Mouse (Mus musculus) kidney, adult 11 months (tissue): Measurements from ENCODE around the gene Gm45753.

Experiments
- DNase-seq: peaks from one replicate; pipeline ENCODE4 v3.0.0; 2022

Gene Gm45753

GRCm38 (mm10) chr8:45269056-45269455 is 39.2 kb downstream of the Gm45753 start:
- DNase-seq: no peak

DNA sequence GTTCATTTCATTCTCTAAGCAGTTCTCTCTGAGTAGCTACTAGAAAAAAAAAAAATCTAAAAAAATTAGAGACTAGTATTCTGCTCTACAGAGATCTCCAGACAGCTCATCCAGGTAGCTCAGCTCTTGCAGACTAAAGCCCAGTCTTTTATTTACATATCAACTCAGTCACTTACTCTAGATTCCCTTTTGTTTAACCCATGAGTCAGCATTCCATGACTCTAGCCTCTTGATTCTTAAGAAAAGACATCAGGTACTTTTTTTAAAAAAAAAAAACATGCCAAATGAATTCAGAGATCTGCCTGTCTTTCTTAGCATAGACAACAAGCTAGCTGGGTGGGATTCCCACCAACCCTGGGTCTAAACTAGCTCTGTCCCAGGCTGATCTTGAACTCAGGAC is 39.8 kb downstream of the Gm45753 start:
- no peak for DNase-seq

GRCm38 (mm10) chr8:45267611-45268391 is 40.5 kb downstream of the Gm45753 start:
- DNase-seq: no peak

DNA sequence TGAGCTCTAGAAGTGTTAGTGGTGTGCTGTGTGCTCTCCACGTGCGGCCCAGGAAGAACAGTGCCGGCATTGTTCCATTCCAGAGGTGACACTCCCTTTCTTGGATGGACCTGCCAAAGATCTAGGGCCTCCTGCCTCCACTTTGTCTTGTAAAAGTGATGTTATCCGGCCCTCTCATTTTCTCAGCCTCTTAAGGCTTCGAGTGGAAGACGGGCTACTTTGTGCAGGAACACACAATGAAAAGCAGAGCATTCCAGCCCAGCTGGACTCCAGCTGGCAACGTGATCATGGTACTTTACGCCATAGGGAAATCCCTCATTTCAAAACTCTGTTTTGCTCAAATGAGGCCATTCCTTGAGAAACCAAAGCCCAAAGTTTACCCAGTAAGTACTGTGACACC is 41.3 kb downstream of the Gm45753 start:
- DNase-seq: no peak

GRCm38 (mm10) chr8:45264918-45265317 is 43.3 kb downstream of the Gm45753 start:
- no peak for DNase-seq

GRCm38 (mm10) chr8:45262851-45263250 is 45.4 kb downstream of the Gm45753 start:
- no peak for DNase-seq

DNA sequence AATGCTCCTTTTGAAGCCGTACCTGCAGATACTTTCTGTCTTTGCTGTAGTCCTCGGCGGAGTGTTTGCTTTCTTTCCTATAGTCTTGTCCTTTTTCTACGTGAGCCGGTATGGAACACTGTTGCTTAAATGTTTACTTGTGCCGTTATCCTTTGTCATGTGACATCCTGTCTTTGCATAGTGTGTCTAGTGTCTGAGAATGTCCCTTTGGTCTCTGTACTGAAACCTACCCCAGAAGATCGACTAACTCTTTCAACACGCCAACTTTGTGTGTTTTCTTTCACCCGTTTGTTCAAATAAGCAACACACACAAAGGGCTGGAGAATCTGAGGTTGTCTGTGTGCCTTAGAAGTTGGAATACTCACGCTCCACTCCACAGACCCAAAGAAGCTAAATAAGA is 46.3 kb downstream of the Gm45753 start, which contains the start of gene F11:
TSS of gene F11 (minus strand) at position 112 of the 400 bp plus-strand sequence.
- DNase-seq: no peak

- DNase-seq: no peak
Measured at GRCm38 (mm10) chr8:45258421-45258820, 49.8 kb downstream of the Gm45753 start.

DNA sequence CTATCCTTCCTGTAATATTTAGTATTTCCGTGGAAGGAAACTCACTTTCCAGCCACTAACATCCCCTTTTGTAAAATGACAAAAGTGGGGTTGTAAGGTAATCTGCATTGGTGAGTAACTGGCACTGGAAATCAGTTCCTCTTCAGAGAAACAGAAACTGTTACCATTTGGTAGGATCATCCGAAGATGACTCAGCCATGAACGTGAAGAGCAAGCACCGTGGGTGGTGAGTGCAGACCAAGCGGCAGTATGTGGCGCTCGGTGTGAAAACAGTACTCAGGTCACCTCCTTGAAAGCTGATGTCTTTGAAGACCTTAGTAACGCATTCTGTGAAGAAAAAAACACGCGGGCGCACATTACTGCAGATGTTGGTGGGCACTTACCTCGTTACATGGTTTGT is 53.2 kb downstream of the Gm45753 start:
- DNase-seq: no peak

GRCm38 (mm10) chr8:45254194-45254842 is 53.9 kb downstream of the Gm45753 start:
- no peak for DNase-seq

- no peak for DNase-seq
Measured at GRCm38 (mm10) chr8:45253586-45253985, 54.7 kb downstream of the Gm45753 start.

GRCm38 (mm10) chr8:45253111-45253510 is 55.2 kb downstream of the Gm45753 start:
- no peak for DNase-seq

DNA sequence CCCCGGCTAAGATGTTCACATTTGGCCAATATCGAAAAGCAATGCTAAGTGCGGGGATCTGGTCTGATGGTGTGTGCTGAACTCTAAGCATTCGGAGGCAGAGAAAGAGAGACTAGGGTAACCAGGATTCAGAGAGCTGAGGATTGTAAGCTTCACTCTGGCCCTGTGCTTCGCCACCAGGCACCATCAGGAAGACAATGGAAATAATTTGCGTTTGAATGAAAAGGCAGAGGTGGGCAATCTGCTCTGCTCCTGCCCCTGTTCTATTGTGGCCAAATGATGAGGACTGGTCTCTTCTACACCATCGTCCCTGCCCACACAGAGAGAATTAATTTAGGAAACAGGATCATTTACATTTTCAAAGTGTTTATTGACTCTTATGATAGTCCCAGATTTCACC is 62.0 kb downstream of the Gm45753 start:
- DNase-seq: no peak

DNA sequence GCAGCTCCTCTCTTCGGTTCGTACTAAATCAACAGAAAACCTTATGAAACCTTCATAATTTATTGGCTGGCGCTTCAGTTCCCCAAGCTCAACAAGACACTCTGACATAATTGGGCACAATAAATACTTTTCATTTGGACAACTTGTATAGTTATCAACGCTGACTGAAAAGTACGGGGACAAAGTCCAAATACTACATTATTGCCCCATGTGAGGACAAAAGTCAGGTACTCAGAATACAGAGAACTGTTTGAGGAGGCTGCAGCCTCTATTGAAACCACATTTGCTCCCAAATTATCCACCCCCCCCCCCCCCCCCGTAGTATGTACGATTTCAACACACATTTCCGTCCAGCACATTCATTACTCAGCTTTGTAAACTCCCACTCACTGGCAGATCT is 68.9 kb downstream of the Gm45753 start:
- no peak for DNase-seq

- no peak for DNase-seq
Measured at GRCm38 (mm10) chr8:45238282-45238681, 70.0 kb downstream of the Gm45753 start.

GRCm38 (mm10) chr8:45236164-45236912 is 71.9 kb downstream of the Gm45753 start:
- DNase-seq: no peak

DNA sequence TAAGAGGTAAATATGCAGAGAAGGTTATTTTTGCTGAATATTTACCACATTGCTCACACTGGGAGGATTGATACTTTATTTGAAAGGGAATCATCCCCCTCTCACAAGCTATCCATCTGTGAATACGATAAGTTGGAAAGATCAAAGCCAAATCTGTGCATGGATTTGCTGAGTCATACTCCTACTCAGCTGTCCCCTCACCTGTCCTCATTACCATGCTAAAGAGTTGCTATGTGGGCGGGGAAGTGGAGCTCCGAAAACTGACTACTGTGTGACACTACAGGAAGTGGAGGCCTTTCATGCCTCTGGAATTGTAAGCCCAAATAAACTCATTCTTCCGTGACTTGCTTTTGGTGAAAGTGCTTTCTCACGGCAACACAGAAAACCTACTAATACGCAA is 73.0 kb downstream of the Gm45753 start:
- no peak for DNase-seq

DNA sequence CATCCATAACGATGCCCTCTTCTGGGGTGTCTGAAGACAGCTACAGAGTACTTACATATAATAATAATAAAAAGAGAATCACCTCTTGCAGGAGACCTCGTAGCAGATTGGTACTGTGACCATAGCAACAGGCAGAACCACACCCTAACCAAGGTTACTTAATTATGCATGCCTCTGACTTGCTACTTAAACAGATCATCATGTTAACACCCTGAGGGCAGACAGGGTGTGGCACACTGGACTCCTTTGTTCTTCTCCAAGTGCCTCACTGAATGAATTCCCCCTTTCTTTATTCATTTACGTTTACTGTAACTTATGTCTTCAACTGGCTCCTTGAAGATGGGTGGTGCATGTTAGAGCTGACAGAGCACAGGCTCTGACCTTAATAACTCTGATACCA is 75.0 kb downstream of the Gm45753 start:
- no peak for DNase-seq
